Mouse (Mus musculus): Measurements from ENCODE around the gene St5.

- TF ChIP-seq CTCF (IDR thresholded peaks at IDR 0.05) (no peak), POLR2A (IDR thresholded peaks at IDR 0.05; ENCODE audit: insufficient read depth, low read depth, low read length) (no peak), EP300 (IDR thresholded peaks at IDR 0.05; ENCODE audit: insufficient read depth, low read depth, low read length) (no peak)
These were observed 83.1 kb downstream of the St5 start for GRCm38 (mm10) chr7:109620288-109620687.

Data from heart, adult 2 months (tissue).